Mouse (Mus musculus) CH12.LX (cell line): Measurements from ENCODE around the gene Ntn3. TPM values are rescaled to one million over a fixed set of nuclear protein-coding genes. Genes with fewer than 3 reads are reported as not detected.

Experiments
- DNase-seq: peaks from one replicate; pipeline ENCODE4 v3.0.0-alpha.2; 2013; ENCODE audit errors: extremely low read depth
- H3K27ac ChIP-seq: 2 replicates; pipeline ENCODE4 v1.5.1; 2012; ENCODE audit warnings: low read depth, mild to moderate bottlenecking, control low read depth, moderate library complexity; ENCODE audit not compliant: insufficient read depth
- H3K27me3 ChIP-seq: replicated peaks from 2 replicates; pipeline ENCODE3; 2012; ENCODE audit warnings: inconsistent platforms
- H3K36me3 ChIP-seq, 2 experiments: replicated peaks in 1 of 2; 2 replicates each; pipeline versions ENCODE3 to v1.6.1; 2012; ENCODE audit warnings: inconsistent platforms in 1 of 2, low read length in 1 of 2, mild to moderate bottlenecking in 1 of 2, mixed read lengths in 1 of 2, moderate library complexity in 1 of 2; ENCODE audit not compliant: control insufficient read depth in 1 of 2, insufficient read depth in 1 of 2
- H3K4me1 ChIP-seq, 2 experiments: 2 replicates each; pipeline ENCODE4 v1.6.1; 2012; ENCODE audit warnings: inconsistent platforms in 1 of 2, moderate library complexity in 1 of 2; ENCODE audit not compliant: insufficient read depth in 2 of 2, control insufficient read depth in 1 of 2
- H3K4me2 ChIP-seq: 2 replicates; pipeline ENCODE4 v1.6.1; 2012; ENCODE audit warnings: low read depth, mild to moderate bottlenecking, control low read depth; ENCODE audit not compliant: poor library complexity, insufficient read depth, severe bottlenecking
- H3K4me3 ChIP-seq, 3 experiments: fragments of 150-350 bp in 1 of 3; sonication (generic) in 1 of 3; replicated peaks in 1 of 3; 2 replicates each; pipeline versions ENCODE3 to v1.5.1; 2011 to 2012; ENCODE audit warnings: low read depth in 2 of 3, low read length in 2 of 3, mild to moderate bottlenecking in 2 of 3, moderate library complexity in 2 of 3, control low read depth in 1 of 3, improper control_type of control experiment in 1 of 3, inconsistent platforms in 1 of 3, mixed read lengths in 1 of 3; ENCODE audit not compliant: poor library complexity in 1 of 3
- H3K79me2 ChIP-seq: replicated peaks from 2 replicates; pipeline ENCODE4 v1.6.1; 2012; ENCODE audit warnings: mild to moderate bottlenecking, moderate library complexity; ENCODE audit not compliant: control insufficient read depth, poor library complexity, insufficient read depth, severe bottlenecking; ENCODE audit errors: extremely low read depth
- H3K9ac ChIP-seq: 2 replicates; pipeline ENCODE4 v1.6.1; 2012; ENCODE audit warnings: low read depth, mild to moderate bottlenecking, control low read depth, moderate library complexity; ENCODE audit not compliant: insufficient read depth
- H3K9me3 ChIP-seq: replicated peaks from 2 replicates; pipeline ENCODE3; 2012; ENCODE audit warnings: low read length, inconsistent platforms, mixed read lengths
- CHD2 ChIP-seq: IDR thresholded peaks from 2 replicates; pipeline ENCODE4 v1.6.1; 2011; ENCODE audit warnings: low read length, improper control_type of control experiment
- E2F4 ChIP-seq: IDR thresholded peaks from 2 replicates; pipeline ENCODE4 v1.6.1; 2011; ENCODE audit warnings: low read depth, low read length, improper control_type of control experiment; ENCODE audit not compliant: insufficient replicate concordance
- ELF1 ChIP-seq: IDR thresholded peaks from 2 replicates; pipeline ENCODE4 v1.6.1; 2014; ENCODE audit warnings: low read depth, mild to moderate bottlenecking, inconsistent platforms, low read length, improper control_type of control experiment
- EP300 ChIP-seq: IDR thresholded peaks from 2 replicates; pipeline ENCODE4 v1.6.1; 2011; ENCODE audit warnings: low read length, improper control_type of control experiment
- ETS1 ChIP-seq: conservative IDR thresholded peaks from 2 replicates; pipeline ENCODE4 v1.6.1; 2012; ENCODE audit warnings: low read depth, mild to moderate bottlenecking, inconsistent platforms, low read length, improper control_type of control experiment, moderate library complexity
- GABPA ChIP-seq: IDR thresholded peaks from 2 replicates; pipeline ENCODE4 v1.6.1; 2012; ENCODE audit warnings: low read depth, low read length, improper control_type of control experiment, inconsistent platforms; ENCODE audit not compliant: insufficient replicate concordance
- HCFC1 ChIP-seq: IDR thresholded peaks from 2 replicates; pipeline ENCODE4 v1.6.1; 2012; ENCODE audit warnings: low read depth, mild to moderate bottlenecking, inconsistent platforms, low read length, improper control_type of control experiment
- IRF4 ChIP-seq: IDR thresholded peaks from 2 replicates; pipeline ENCODE4 v1.6.1; 2014; ENCODE audit warnings: low read depth, mild to moderate bottlenecking, inconsistent platforms, low read length, improper control_type of control experiment
- JUN ChIP-seq: IDR thresholded peaks from 2 replicates; pipeline ENCODE4 v1.6.1; 2011; ENCODE audit warnings: low read depth, mild to moderate bottlenecking, low read length, improper control_type of control experiment, moderate library complexity; ENCODE audit not compliant: insufficient read depth
- JUND ChIP-seq: conservative IDR thresholded peaks from 2 replicates; pipeline ENCODE4 v1.6.1; 2011; ENCODE audit warnings: low read depth, low read length, improper control_type of control experiment
- MAFK ChIP-seq: IDR thresholded peaks from 2 replicates; pipeline ENCODE4 v1.6.1; 2011; ENCODE audit warnings: low read length, improper control_type of control experiment; ENCODE audit not compliant: insufficient replicate concordance
- MAX ChIP-seq: IDR thresholded peaks from 2 replicates; pipeline ENCODE4 v1.6.1; 2011; ENCODE audit warnings: low read length, improper control_type of control experiment
- MEF2A ChIP-seq: IDR thresholded peaks from 2 replicates; pipeline ENCODE4 v1.6.1; 2014; ENCODE audit warnings: low read depth, mild to moderate bottlenecking, inconsistent platforms, low read length, improper control_type of control experiment, borderline replicate concordance
- MXI1 ChIP-seq: IDR thresholded peaks from 2 replicates; pipeline ENCODE4 v1.6.1; 2011; ENCODE audit warnings: mild to moderate bottlenecking, low read depth, low read length, improper control_type of control experiment
- MYC ChIP-seq: IDR thresholded peaks from 2 replicates; pipeline ENCODE4 v1.6.1; 2011; ENCODE audit warnings: low read depth, mild to moderate bottlenecking, improper control_type of control experiment, low read length
- NELFE ChIP-seq: IDR thresholded peaks from 2 replicates; pipeline ENCODE4 v1.6.1; 2011; ENCODE audit warnings: low read depth, low read length, improper control_type of control experiment
- PAX5 ChIP-seq: IDR thresholded peaks from 2 replicates; pipeline ENCODE4 v1.6.1; 2012; ENCODE audit warnings: low read length, inconsistent platforms, mixed read lengths
- POLR2AphosphoS2 ChIP-seq: IDR thresholded peaks from 2 replicates; pipeline ENCODE4 v1.6.1; 2011; ENCODE audit warnings: low read depth, low read length, improper control_type of control experiment
- RAD21 ChIP-seq: IDR thresholded peaks from 2 replicates; pipeline ENCODE4 v1.6.1; 2011; ENCODE audit warnings: low read depth, mild to moderate bottlenecking, low read length, improper control_type of control experiment, moderate library complexity
- RCOR1 ChIP-seq: conservative IDR thresholded peaks from 2 replicates; pipeline ENCODE4 v1.6.1; 2012; ENCODE audit warnings: low read depth, mild to moderate bottlenecking, inconsistent platforms, low read length, improper control_type of control experiment
- SIN3A ChIP-seq: IDR thresholded peaks from 2 replicates; pipeline ENCODE4 v1.6.1; 2012; ENCODE audit warnings: low read length, improper control_type of control experiment, inconsistent platforms
- TBP ChIP-seq: conservative IDR thresholded peaks from 2 replicates; pipeline ENCODE4 v1.6.1; 2011; ENCODE audit warnings: low read depth, low read length, improper control_type of control experiment
- TCF12 ChIP-seq: IDR thresholded peaks from 2 replicates; pipeline ENCODE4 v1.6.1; 2014; ENCODE audit warnings: low read depth, mild to moderate bottlenecking, inconsistent platforms, low read length, improper control_type of control experiment
- UBTF ChIP-seq: IDR thresholded peaks from 2 replicates; pipeline ENCODE4 v1.6.1; 2012; ENCODE audit warnings: low read depth, mild to moderate bottlenecking, inconsistent platforms, low read length, improper control_type of control experiment, moderate library complexity
- USF1 ChIP-seq: IDR thresholded peaks from 2 replicates; pipeline ENCODE4 v1.6.1; 2014; ENCODE audit warnings: low read depth, mild to moderate bottlenecking, inconsistent platforms, low read length, improper control_type of control experiment
- ZC3H11A ChIP-seq: IDR thresholded peaks from 2 replicates; pipeline ENCODE4 v1.6.1; 2012; ENCODE audit warnings: low read depth, mild to moderate bottlenecking, inconsistent platforms, low read length, improper control_type of control experiment
- ZKSCAN1 ChIP-seq: IDR thresholded peaks from 2 replicates; pipeline ENCODE4 v1.6.1; 2012; ENCODE audit warnings: low read depth, inconsistent platforms, low read length, improper control_type of control experiment, borderline replicate concordance
- ZMIZ1 ChIP-seq: IDR thresholded peaks from 2 replicates; pipeline ENCODE4 v1.6.1; 2012; ENCODE audit warnings: low read depth, mild to moderate bottlenecking, inconsistent platforms, low read length, improper control_type of control experiment
- ZNF384 ChIP-seq: IDR thresholded peaks from 2 replicates; pipeline ENCODE4 v1.6.1; 2012; ENCODE audit warnings: low read depth, low read length, improper control_type of control experiment, inconsistent platforms
- dilution Hi-C: fragments of 300-500 bp; cut with MboI; formaldehyde crosslinking; loops from 2 replicates; pipeline ENCODE4 v1.14.3; 2020; ENCODE audit warnings: low sequenced_read_pairs; ENCODE audit not compliant: extremely low pct_unique_long_range_greater_than_20kb, extremely low pct_ligation_motif_present
- in situ Hi-C: fragments of 300-500 bp; cut with MboI; formaldehyde crosslinking; loops from 3 replicates; pipeline ENCODE4 v1.14.3; 2019; ENCODE audit warnings: low sequenced_read_pairs, low pct_ligation_motif_present, low pct_unique_long_range_greater_than_20kb, mixed read lengths
- polyA plus RNA-seq: library from polyadenylated mRNA; unstranded; fragments of >175 nt; gene quantifications from 2 replicates; pipeline ENCODE4 v1.2.1, GENCODE M21; 2012; ENCODE audit warnings: low read depth; ENCODE audit not compliant: insufficient read length
- total RNA-seq, 2 experiments: library from RNA; depleted of rRNA; stranded (reverse); fragments of 300-350 nt in 1 of 2; fragments of >200 nt in 1 of 2; gene quantifications; 2 replicates each; pipeline ENCODE4 v1.2.3; 2012 to 2014

The Ntn3 gene
- total and polyA plus RNA-seq, 3 experiments, result 0.08 to 0.10 TPM; not detected in 1

GRCm38 (mm10) chr17:24193268-24193667 lies 16.1 kb downstream of the Ntn3 start:
- Histone ChIP-seq H3K27me3 (no peaks in the 10 kb centered on the region), H3K9me3 (no peaks in the 10 kb centered on the region), H3K4me3 (no peak overlapping the region), H3K36me3 (peaks cover 0 to 31% of the 10 kb centered on the region in 2 experiments), H3K4me2 (no peak overlapping the region), H3K4me1 (peaks cover 10 to 37% of the 10 kb centered on the region in 2 experiments), H3K79me2 (no peaks in the 10 kb centered on the region), H3K27ac (no peak overlapping the region), H3K9ac (no peak overlapping the region)
- TF ChIP-seq RAD21, result no peak
- no peak for TF ChIP-seq EP300
- TF ChIP-seq HCFC1, result no peak
- TF ChIP-seq MAFK, result no peak
- no peak for TF ChIP-seq POLR2AphosphoS2
- no peak for TF ChIP-seq MAX
- TF ChIP-seq GABPA, result no peak
- TF ChIP-seq ETS1, result no peak
- TF ChIP-seq ELF1, result no peak
- no peak for TF ChIP-seq SIN3A
- no peak for TF ChIP-seq NELFE
- no peak for TF ChIP-seq E2F4
- no peak for DNase-seq
- dilution Hi-C loops (no loop called here), in situ Hi-C loops (no loop called here)

GRCm38 (mm10) chr17:24192848-24193247 lies 16.5 kb downstream of the Ntn3 start:
- TF ChIP-seq MYC, result no peak
- TF ChIP-seq MXI1, result no peak
- TF ChIP-seq JUN, result no peak
- no peak for TF ChIP-seq HCFC1
- TF ChIP-seq MEF2A, result no peak
- TF ChIP-seq JUND, result no peak
- TF ChIP-seq UBTF, result no peak
- no peak for TF ChIP-seq USF1
- TF ChIP-seq ZKSCAN1, result no peak
- no peak for TF ChIP-seq ZC3H11A
- no peak for TF ChIP-seq IRF4
- no peak for TF ChIP-seq ZMIZ1
- no peak for TF ChIP-seq PAX5
- no peak for TF ChIP-seq TCF12
- TF ChIP-seq MAFK, result no peak
- no peak for TF ChIP-seq ZNF384
- no peak for TF ChIP-seq EP300
- TF ChIP-seq RCOR1, result no peak
- TF ChIP-seq CHD2, result no peak
- no peak for TF ChIP-seq TBP
- in situ Hi-C loops, result no loop called here
- H3K4me2 ChIP-seq, result no peak overlapping the region
- no peaks in the 10 kb centered on the region for H3K79me2 ChIP-seq
- H3K9me3 ChIP-seq, result no peaks in the 10 kb centered on the region
- no peak overlapping the region for H3K27ac ChIP-seq
- peaks cover 0 to 30% of the 10 kb centered on the region in 2 experiments for H3K36me3 ChIP-seq
- no peak overlapping the region for H3K4me3 ChIP-seq
- no peak overlapping the region for H3K9ac ChIP-seq
- no peak for DNase-seq
- dilution Hi-C loops, result no loop called here
- H3K4me1 ChIP-seq, result peaks cover 10 to 37% of the 10 kb centered on the region in 2 experiments
- H3K27me3 ChIP-seq, result no peaks in the 10 kb centered on the region
